Mouse (Mus musculus) heart, postnatal 0 days (tissue): Measurements from ENCODE around the gene Gm13276.
A peak's percentile ranks its signal among the peaks of the same experiment; 100 is the strongest.
"Not testable (repeated sequence)": the region's sequence is repeated elsewhere in the genome, so short reads cannot be mapped to it uniquely, and the experiment has no call there.

Experiments
- CTCF ChIP-seq: IDR thresholded peaks from 2 replicates; pipeline ENCODE4 v1.5.1; 2016; ENCODE audit warnings: antibody characterized with exemption, control low read depth, low read depth
- EP300 ChIP-seq: IDR thresholded peaks from 2 replicates; pipeline ENCODE4 v1.6.1; 2016; ENCODE audit warnings: antibody characterized with exemption, low read depth

GRCm38 (mm10) chr4:88793936-88794675, 8.6 kb downstream of the Gm13276 start, which contains the start of gene Gm13275:
- TF ChIP-seq CTCF = peak; percentile 34; the same call in 1 of the 2 replicates
- TF ChIP-seq EP300 = not testable (repeated sequence)
